Mouse (Mus musculus): ENCODE measurements around the gene Gm9857. TPM values are rescaled to one million over a fixed set of nuclear protein-coding genes. Genes with fewer than 3 reads are reported as not detected.

The Gm9857 gene
- 0.74 and 0.99 TPM in 2 replicates for polyA plus RNA-seq (2012; rRNA removed)

GRCm38 (mm10) chr3:108940001-108940633 is at the start of gene Gm9857:
Gm9857 (minus strand) TSS chr3:108940445.
- no peak for DNase-seq (ENCODE audit: low read depth)

GRCm38 (mm10) chr3:108987009-108987659 is 46.9 kb upstream of the Gm9857 start:
- no peak for DNase-seq (ENCODE audit: low read depth)

- no peak for DNase-seq (ENCODE audit: low read depth)
These were observed 46.3 kb upstream of the Gm9857 start for GRCm38 (mm10) chr3:108986534-108986933.

- no peak for DNase-seq (ENCODE audit: low read depth)
These were observed 43.7 kb upstream of the Gm9857 start for GRCm38 (mm10) chr3:108983989-108984388.

GRCm38 (mm10) chr3:108981946-108982345 is 41.7 kb upstream of the Gm9857 start:
- no peak for DNase-seq (ENCODE audit: low read depth)

GRCm38 (mm10) chr3:108977340-108978030 is 37.2 kb upstream of the Gm9857 start:
- no peak for DNase-seq (ENCODE audit: low read depth)

GRCm38 (mm10) chr3:108974920-108975485 is 34.8 kb upstream of the Gm9857 start:
- DNase-seq (ENCODE audit: low read depth), result peak; percentile 24

GRCm38 (mm10) chr3:108973980-108974660 is 33.9 kb upstream of the Gm9857 start:
- no peak for DNase-seq (ENCODE audit: low read depth)

GRCm38 (mm10) chr3:108966051-108966450 is 25.8 kb upstream of the Gm9857 start:
- no peak for DNase-seq (ENCODE audit: low read depth)

- no peak for DNase-seq (ENCODE audit: low read depth)
These were observed 24.3 kb upstream of the Gm9857 start for GRCm38 (mm10) chr3:108964361-108965044.

- no peak for DNase-seq (ENCODE audit: low read depth)
These were observed 23.5 kb upstream of the Gm9857 start for GRCm38 (mm10) chr3:108963776-108964175.

GRCm38 (mm10) chr3:108963278-108963677 is 23.0 kb upstream of the Gm9857 start:
- DNase-seq (ENCODE audit: low read depth), result no peak

- no peak for DNase-seq (ENCODE audit: low read depth)
These were observed 21.4 kb upstream of the Gm9857 start for GRCm38 (mm10) chr3:108961655-108962054.

- no peak for DNase-seq (ENCODE audit: low read depth)
These were observed 21.0 kb upstream of the Gm9857 start for GRCm38 (mm10) chr3:108961226-108961625.

GRCm38 (mm10) chr3:108959680-108960295 is 19.5 kb upstream of the Gm9857 start:
- DNase-seq (ENCODE audit: low read depth), result no peak

- no peak for DNase-seq (ENCODE audit: low read depth)
These were observed 17.7 kb upstream of the Gm9857 start for GRCm38 (mm10) chr3:108957976-108958375.

- DNase-seq (ENCODE audit: low read depth), result no peak
These were observed 751 bp upstream of the Gm9857 start for GRCm38 (mm10) chr3:108940996-108941395.

GRCm38 (mm10) chr3:108939573-108939972 is 672 bp downstream of the Gm9857 start, which contains the start of gene Henmt1:
Henmt1 (plus strand) TSS chr3:108939873.
- no peak for DNase-seq (ENCODE audit: low read depth)

GRCm38 (mm10) chr3:108938691-108939090 is 1.6 kb downstream of the Gm9857 start:
- no peak for DNase-seq (ENCODE audit: low read depth)

GRCm38 (mm10) chr3:108933557-108933956 is 6.7 kb downstream of the Gm9857 start:
- no peak for DNase-seq (ENCODE audit: low read depth)

- no peak for DNase-seq (ENCODE audit: low read depth)
These were observed 13.9 kb downstream of the Gm9857 start for GRCm38 (mm10) chr3:108926308-108926707.
